Mouse (Mus musculus) gastrocnemius, adult 18-20 months (tissue): ENCODE results near the gene Slc2a3. TPM values are rescaled to one million over a fixed set of nuclear protein-coding genes. Genes with fewer than 3 reads are reported as not detected.
"Not testable (repeated sequence)": the region's sequence is repeated elsewhere in the genome, so short reads cannot be mapped to it uniquely, and the experiment has no call there.

Source experiments
- DNase-seq: peaks from one replicate; pipeline ENCODE4 v3.0.0; 2021; ENCODE audit warnings: low spot score
- total RNA-seq, 2 experiments: library from RNA; stranded (reverse); gene quantifications; 2 replicates each; pipeline ENCODE4 v1.2.3; 2021

Gene Slc2a3
- total RNA-seq, 2 experiments from 2014 or later, result 5.0 to 7.1 TPM

DNA sequence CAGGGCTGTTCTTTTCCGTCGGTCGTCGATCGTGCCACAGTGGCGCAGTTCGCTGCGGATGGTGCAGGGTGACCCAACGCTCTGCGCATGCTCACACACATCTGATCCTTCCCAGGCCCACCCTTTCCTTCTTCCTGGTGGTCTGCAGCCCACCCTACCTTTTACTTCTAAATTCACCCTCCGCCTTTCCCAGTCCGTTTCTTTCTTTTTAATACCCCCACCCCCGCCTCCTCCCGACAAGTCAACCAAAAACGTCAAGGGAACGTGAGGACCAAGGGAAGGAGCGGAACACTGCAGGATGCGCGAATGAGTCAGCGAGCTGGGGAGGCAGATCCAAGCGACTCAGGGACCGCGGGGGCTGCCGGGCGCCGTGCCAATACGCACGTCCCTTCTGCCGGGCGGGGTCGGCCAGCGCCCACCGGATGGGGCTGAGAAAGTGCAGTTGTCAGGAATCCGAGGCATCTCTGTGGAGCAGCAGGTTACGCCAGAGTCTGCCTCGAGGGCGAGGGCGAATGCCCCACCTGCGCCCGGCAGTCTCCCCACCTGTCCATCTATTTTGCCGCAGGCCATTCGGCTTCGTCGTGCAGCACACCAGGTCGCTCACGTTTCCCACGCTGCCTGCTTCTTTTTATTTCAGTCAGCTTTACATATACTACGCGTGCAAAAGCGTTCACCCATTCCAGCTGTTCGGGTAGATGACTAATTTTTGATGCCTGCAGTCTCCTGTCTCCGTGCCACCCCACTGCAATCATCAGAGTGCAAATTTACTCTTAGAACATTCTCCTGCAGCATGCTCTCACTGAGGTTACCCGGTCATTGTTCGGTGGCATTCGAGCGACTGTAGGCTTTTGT, 36.8 kb downstream of the Slc2a3 start:
- peak; percentile 7 for DNase-seq

DNA sequence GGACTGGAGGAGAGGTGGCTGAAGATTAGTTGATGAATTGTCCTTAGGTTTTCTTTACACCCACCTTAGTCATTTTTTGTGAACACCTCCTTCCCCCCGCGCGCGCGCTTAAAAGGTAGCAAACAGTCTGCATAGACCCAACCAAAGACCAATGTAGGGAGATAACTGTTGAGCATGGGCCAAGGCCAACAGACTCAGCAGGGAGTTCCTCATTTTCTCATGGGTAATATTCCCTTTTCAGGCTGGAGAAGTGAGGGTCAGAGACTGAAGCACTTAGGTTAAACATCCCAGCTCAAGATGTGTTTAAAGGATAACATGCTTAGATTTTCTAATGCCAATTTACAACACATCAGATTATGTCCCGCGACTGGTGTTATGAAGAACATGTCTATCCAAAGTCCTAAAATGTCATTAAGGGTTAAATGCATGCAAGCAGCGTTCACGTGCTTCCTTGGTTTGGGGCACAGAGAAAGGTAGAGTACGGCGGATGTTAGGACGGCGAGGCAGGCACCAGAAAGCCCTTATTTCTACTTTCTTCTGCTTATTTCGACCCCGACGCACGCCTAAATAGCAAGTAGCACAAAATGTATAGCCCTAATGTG, 37.5 kb downstream of the Slc2a3 start:
- DNase-seq, result no peak

GRCm38 (mm10) chr6:122762952-122763700, 38.3 kb downstream of the Slc2a3 start:
- DNase-seq, result no peak

- DNase-seq, result no peak
Measured at GRCm38 (mm10) chr6:122762480-122762879, 39.0 kb downstream of the Slc2a3 start.

DNA sequence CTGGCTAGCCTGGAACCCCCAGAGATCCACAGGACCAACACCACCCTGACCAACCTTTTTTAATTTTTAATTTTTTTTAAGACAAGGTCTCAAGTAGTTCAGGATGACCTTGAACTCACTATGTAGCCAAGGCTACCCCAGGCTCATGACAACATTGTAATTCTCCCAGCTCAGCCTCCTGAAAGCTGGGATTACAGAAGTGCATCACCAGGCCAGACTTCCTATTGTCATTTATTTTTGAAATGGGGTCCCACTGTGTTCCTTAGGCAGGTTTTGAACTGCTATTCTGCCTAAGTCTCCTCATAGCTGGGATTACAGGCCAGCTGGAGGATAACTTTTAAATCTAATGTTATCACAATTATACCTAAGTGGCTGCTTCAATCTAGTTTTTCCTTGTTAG, 39.5 kb downstream of the Slc2a3 start:
- no peak for DNase-seq

DNA sequence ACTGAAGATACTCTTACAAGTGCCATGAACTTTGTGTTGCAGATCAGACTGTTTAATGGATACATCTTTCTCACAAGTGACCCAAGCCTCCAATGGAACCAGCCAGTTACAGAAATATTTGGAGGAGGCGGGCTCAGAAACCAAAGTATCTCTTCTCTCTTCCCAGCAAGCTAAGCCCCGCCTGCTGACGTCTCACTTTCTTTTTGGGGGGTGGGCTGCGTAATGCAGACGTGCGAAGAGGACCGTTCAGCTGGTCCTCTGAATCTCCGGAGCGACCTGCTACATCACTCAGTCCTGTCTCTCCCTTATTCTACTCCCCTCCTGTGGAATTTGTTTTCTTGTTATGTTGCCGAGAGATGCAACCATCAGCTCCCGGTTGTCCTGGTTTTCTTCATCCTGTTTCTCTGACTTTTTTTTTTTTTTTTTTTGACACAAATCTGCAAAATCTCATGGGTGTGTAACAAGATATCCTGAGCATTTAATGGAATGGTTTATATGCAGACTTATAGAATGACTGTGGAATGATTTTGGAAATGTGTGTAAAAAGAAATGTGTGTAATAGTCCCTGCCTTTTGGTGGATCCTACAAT, 40.3 kb downstream of the Slc2a3 start:
- peak; percentile 50 for DNase-seq

- no peak for DNase-seq
Measured at GRCm38 (mm10) chr6:122758732-122759131, 42.7 kb downstream of the Slc2a3 start.

DNA sequence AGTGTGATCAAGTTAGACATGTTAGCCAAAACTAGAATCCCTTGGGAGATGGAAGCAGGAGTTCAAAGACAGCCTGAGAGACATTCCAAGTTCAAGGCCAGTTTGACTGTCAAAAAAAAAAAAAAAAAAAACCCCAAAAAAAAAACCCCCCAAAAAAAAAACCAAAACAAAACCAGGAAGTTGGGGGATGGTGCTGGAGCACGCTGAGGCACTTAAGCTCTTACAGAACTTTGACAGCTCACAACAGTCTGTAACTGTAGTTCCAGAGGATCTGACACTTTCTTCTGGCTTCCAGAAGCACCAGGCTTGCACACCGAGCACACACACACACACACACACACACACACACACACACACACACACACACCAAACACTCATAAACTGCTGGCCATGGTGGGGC, 45.5 kb downstream of the Slc2a3 start:
- no peak for DNase-seq

DNA sequence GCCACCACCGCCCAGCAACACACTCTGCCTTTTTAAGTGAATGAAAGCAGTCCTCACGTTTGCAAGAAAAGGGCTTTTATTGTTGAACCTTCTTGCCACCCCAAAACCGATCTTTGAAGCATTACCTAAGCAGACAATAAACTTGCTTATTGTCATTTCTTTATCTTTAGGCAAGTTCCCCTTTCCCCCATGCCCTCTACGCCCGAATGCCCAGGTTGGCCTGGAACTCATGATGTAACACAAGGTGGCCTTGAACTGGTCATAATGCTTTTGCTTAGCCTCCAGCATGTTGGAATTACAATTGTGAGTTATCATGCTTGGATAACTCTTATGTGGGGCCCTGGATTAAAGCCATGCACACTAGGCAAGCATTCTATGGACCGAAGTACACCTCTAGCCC, 50.9 kb downstream of the Slc2a3 start:
- DNase-seq, result no peak

DNA sequence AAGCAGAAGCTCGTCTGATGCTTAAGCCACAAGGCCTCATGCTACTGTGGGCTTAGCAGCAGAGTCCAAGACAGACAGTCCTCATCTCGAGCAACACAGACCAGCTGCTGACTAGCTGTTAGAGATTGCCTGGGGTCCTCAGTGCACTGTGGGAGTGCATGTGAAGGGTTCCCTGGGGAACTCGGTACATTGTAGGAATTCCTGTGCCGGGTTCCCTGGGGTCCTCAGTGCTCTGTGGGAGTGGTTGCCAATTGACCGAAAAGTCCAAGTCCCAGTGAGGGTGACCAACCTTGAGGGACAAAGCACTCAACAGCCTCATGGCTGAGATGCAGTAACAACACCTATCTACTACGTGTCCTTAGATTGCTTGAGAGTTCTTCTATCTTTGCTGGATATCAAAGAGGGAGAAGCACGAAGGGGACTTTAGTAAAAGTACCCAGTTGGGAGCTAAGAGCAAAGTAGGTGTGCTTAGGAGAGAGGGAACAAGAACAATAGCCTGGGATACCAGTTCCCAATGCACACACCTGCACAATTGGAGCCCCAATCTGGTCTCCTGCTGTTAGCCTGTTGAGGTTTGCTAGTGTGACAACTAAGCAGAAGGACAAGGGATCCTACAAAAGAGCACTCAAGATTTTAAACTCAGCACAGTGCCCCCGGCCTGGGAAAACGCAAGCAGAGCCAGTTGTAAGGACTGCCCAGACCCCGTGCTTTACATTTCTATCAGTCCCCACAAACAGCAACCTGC, 56.8 kb downstream of the Slc2a3 start:
- DNase-seq, result no peak

DNA sequence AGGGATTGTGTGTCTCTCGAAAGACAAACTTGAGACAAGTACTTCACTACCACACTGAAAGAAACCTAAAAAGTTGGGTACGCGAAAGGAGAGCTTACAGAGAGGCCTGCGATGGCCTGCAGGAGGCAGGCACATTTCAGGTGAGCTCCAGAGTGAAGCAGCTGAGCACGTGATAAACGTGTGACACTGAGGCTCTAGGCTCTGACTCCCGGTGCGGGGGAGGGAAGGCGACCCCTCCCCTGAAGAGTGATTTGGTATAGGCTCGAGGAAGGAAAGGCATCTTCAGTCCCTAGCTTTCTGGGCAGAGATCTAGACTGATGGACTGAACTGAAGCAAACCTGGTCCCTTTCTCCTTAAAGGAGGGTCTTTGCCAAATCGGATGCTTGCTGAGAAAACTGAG, 58.1 kb downstream of the Slc2a3 start:
- DNase-seq, result no peak

DNA sequence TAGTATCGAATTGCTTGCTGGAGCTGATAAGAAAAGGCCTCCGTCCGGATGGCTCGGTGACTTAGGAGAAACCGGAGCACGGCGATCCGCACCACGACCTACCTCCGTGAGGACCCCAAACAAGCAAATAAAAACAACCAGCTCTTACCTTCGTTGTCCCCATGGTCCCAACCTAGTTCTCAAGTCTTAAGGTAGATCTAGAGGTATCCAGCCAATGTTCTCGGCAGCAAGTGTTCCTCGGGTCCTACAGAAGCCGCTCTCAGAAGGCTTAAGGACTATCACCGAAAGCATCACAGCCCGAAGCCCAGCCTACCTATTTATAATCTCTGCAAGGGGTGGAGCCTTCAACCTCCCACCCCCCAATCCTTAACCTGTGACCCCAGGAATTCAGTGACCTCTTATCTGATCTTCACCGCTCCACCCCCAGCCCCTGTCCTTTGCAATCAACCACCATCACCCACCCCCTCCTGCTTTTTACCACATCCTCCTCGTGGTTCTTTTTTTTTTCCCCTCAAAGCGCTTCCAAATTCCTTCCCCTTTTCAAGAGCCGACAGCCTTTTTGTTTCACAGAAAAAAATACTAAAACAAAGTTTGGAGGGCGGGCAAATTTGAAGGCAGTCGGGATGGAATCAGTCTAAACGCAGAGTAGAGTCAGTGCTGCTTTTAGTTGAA, 59.1 kb downstream of the Slc2a3 start:
- peak; percentile 30 for DNase-seq

- DNase-seq, result no peak
Measured at GRCm38 (mm10) chr6:122741460-122742227, 59.8 kb downstream of the Slc2a3 start.

DNA sequence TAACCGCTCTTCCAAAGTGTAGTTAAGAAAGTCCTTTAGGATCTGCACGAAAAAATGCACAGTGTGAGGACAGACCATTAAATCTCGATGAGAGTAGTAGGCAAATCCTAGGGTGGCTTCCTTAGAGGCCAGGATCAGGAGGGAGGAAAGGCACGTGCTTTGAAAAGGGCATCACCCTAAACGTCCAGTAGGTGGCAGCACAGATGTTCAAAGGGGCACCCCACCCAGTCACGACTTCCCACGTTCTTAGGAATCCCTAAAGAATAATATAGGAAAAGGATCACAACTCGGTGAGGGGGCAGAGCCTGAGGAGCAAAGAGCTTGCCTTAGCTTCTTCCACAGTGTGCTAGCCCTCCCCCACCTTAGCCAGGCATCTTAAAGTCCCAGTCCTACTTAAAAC, 61.5 kb downstream of the Slc2a3 start:
- DNase-seq, result peak; percentile 72

DNA sequence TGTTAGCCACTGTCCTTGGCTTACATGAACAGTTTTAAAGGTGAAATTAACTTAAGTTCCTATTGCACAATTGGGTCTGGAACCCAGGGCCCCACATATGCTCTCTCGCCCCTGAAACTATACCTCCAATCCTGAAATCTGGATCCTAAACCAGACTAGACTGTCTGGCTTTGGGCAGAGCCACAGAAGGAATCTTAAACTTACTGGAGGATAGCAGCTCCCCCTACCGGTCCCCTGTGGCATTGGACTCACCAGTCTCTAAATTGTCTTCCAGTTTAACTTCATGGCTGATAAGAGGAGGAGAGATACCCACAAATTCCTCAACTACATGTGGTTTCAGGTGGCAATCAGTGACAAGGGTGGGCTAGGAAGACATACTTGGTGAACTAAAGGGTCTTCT, 81.5 kb downstream of the Slc2a3 start:
- peak; percentile 58 for DNase-seq

GRCm38 (mm10) chr6:122718224-122718623, 83.2 kb downstream of the Slc2a3 start:
- not testable (repeated sequence) for DNase-seq

GRCm38 (mm10) chr6:122715886-122716285, 85.6 kb downstream of the Slc2a3 start:
- DNase-seq, result no peak

DNA sequence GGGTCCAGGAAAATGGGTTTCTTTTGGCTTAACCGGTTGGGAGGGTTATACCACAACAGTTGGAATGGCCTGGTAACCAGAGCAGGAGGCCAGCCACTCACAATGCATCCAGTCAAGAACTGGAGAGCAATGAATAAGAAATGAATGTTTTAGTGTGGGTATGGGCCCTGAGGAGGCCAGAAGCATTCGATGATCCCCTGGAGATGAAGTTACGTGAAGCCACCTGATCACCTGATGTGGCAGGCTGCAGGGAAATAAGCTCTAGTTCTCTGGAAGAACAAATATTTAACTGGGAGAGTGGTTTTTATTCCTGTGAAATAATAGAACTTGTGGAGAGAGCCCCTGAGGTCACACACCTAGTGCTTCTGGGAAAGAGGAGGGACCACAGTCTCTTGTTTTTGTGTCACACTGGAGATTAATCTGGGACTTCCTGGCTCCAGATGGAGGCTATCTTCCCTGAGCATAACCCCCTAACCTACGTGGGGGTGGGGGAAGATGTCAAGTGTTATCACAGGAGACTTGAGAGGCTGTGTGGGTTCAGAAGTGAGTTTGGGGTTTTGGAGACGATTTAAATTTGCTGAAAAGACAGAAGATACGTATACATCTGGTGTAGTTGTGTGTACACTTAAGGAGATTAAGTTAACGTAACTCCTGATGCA, 86.6 kb downstream of the Slc2a3 start:
- DNase-seq, result no peak

GRCm38 (mm10) chr6:122713116-122713515, 88.3 kb downstream of the Slc2a3 start:
- DNase-seq, result peak; percentile 29
